Mouse (Mus musculus) erythroblast, adult 5-6 weeks (primary cell): ENCODE measurements around the gene Nap1l1. TPM values are rescaled to one million over a fixed set of nuclear protein-coding genes. Genes with fewer than 3 reads are reported as not detected.
"Not testable (repeated sequence)": the region's sequence is repeated elsewhere in the genome, so short reads cannot be mapped to it uniquely, and the experiment has no call there.

Experiments
- ATAC-seq: replicated peaks from 2 replicates; pipeline ENCODE4 v1.8.0; 2016; ENCODE audit warnings: moderate number of reproducible peaks, mild to moderate bottlenecking, moderate TSS enrichment, inconsistent platforms; ENCODE audit not compliant: poor library complexity, low FRiP score, severe bottlenecking
- total RNA-seq, 2 experiments: library from RNA; stranded (forward) in 1 of 2; stranded (reverse) in 1 of 2; fragments of 150-400 nt in 1 of 2; fragments of 200-764, 138-1000 nt in 1 of 2; gene quantifications; 2 replicates each; pipeline versions ENCODE4 v1.2.3 to v1.2.4; 2015 to 2017; ENCODE audit warnings: low replicate concordance in 2 of 2

The Nap1l1 gene
- total RNA-seq, 2 experiments from 2014 or later = 128 to 154 TPM

DNA sequence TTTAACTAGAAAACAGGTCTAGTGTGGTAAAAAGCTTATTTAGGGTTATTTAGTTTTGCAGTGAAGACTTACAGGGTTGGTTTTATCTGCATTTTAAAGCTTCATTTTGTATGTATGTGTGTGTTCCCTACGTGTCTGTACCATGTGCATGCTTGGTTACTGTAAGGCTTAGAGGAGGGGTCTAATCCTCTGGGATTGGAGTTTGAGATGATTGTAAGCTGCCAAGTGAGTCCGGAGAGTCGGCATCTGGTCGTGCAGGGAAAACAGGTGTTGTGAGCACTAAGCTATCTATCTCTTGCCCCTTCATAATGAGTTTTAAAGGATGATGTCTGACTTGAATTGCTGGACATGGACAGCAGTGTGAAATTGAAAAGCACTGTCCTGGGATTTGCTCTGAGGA, 3.3 kb downstream of the Nap1l1 start:
- no peak for ATAC-seq

- ATAC-seq = no peak
Observed at GRCm38 (mm10) chr10:111476989-111477510, 4.0 kb downstream of the Nap1l1 start.

GRCm38 (mm10) chr10:111479599-111479998, 6.6 kb downstream of the Nap1l1 start:
- ATAC-seq = no peak

DNA sequence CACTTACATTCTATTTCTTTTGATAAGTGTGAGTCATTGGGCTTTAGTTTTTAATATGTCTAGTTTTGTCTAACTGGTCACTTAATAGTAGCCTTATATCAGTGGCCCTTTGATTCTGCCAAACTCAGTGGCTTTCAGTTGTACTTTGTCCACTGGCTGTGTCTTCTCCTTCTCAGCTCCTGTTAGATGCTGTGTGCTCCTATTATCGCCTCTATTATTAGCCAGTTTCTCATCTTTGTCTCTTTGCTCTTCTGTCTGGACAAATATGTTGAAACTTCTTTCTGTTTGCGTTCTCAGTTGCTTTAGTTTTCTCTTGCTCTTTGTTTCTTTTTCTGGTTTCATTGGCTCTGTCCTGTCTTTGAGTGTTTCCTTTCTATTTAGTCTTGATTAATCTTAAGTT, 9.6 kb downstream of the Nap1l1 start:
- no peak for ATAC-seq

GRCm38 (mm10) chr10:111484079-111484478, 11.1 kb downstream of the Nap1l1 start:
- no peak for ATAC-seq

- no peak for ATAC-seq
Observed at GRCm38 (mm10) chr10:111488793-111489192, 15.8 kb downstream of the Nap1l1 start.

- ATAC-seq = not testable (repeated sequence)
Observed at GRCm38 (mm10) chr10:111490079-111490478, 17.1 kb downstream of the Nap1l1 start.

DNA sequence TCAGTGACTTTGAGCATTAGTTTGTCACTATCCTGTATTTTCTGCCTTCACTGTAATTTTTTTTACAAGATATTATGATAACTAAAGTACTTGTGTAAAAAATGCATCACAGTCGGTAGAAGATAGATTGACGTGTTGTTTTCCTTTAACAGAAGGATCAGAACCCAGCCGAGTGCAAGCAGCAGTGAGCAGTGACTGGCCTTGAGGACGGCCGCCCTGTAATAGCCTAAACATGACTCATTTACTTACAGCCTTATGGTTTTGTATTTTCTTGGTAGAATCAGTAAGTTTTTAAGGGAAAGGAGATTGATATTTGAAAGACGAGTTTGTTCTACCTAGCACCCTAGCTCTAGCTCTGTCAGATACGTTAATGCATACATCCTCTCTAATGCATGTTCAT, 22.9 kb downstream of the Nap1l1 start:
- no peak for ATAC-seq

DNA sequence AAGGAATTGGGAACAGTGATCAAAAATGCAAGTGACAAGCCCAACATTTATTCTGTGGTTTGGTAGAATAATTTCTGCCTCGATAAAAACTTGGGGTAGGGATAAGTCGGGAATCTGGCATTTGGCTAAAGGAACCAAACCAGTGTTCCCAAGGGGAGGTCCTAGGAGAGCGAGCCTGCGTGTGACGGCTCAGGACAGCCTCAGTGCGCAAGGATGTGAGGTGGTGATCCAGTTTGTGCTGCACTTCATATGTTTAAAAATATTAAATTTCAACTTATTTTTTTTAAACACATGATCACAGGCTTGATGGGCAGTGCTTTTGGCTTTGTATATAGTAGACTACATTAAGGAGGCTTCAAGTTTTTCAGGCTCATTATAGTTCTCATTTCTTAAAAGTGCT, 26.9 kb downstream of the Nap1l1 start:
- no peak for ATAC-seq

DNA sequence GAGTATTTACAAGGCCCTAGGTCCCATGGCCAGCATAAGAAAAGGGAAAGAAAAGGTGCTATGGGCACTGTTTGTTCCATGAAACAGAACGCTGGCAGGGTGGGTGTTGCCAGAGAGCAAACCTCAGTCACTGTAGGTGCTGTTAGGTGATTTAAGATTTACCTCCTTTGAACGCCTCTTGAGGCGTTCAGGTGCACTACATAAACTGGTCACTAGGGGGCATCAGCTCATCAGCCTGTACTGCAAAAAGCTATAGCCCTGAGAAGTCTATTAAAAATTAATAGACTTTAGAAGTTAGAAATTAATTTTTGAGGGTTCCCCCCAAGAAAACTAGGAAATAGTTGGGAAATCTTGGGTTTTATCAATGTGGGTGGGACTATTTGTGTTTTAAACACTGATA, 30.0 kb downstream of the Nap1l1 start:
- ATAC-seq = peak; percentile 72

- ATAC-seq = no peak
Observed at GRCm38 (mm10) chr10:111503716-111504115, 30.7 kb downstream of the Nap1l1 start.

DNA sequence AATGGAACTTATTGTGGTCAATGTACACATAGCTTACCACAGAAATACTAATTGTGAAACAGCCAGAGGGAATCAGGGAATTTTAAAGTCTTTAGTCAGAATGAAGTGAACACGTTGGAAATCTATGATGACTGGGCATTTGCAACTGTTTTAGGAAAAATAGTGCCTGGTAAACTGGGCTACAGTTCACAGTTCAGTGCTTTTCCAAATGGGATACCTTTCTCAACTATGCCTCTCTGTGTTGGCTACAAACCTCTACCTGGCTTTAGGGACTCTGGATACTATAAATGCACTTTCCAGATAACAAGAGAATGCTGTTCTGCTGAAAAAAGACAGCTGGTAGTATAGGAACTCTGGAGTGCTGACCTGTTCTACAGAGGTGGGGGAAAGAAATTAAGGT, 31.6 kb downstream of the Nap1l1 start:
- no peak for ATAC-seq

GRCm38 (mm10) chr10:111505406-111505805, 32.4 kb downstream of the Nap1l1 start:
- no peak for ATAC-seq

DNA sequence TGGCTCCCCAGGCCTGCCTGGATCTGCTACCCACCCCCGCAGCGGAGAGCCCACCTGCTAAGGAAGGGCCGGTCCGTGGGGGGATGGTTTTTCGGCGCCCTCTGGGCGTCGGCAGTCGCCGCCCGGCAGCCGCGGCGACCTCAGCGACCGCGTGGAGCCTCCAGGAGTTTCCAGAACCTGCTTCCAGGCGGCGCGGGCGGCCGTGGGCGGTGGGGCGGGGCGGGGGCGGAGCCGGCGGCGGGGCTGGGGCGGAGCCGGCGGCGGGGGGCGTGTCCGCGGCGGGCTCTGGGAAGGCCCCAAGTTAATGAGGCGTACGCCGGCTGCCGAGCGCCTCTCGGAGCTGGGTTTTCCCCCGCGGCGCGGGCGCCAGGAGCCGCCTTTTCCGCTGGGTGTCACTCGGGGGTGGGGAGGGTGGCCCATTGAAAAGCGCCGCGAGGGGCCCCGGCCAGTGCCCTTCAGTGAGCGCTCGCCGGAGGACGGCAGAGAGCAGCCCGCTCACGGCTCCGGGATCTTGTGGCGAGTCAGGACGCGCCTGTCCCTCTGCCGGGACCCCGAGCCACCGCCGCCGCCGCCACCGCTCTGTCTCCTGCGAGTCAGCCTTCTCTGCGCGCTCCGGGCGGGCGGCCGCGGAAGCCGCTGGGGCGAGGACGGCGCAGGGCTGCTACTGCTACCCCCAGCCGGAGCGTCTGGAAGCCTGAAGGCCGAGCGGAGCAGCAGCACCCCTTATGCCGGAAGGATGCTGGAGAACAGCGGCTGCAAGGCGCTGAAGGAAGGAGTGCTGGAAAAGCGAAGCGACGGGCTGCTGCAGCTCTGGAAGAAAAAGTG, 33.3 kb downstream of the Nap1l1 start, which contains the start of gene Phlda1:
TSS of gene Phlda1 (plus strand) at position 186 of the 825 bp plus-strand sequence.
- peak; percentile 80 for ATAC-seq

GRCm38 (mm10) chr10:111506926-111507459, 34.0 kb downstream of the Nap1l1 start:
- ATAC-seq = no peak

GRCm38 (mm10) chr10:111507460-111508211, 34.6 kb downstream of the Nap1l1 start:
- no peak for ATAC-seq

DNA sequence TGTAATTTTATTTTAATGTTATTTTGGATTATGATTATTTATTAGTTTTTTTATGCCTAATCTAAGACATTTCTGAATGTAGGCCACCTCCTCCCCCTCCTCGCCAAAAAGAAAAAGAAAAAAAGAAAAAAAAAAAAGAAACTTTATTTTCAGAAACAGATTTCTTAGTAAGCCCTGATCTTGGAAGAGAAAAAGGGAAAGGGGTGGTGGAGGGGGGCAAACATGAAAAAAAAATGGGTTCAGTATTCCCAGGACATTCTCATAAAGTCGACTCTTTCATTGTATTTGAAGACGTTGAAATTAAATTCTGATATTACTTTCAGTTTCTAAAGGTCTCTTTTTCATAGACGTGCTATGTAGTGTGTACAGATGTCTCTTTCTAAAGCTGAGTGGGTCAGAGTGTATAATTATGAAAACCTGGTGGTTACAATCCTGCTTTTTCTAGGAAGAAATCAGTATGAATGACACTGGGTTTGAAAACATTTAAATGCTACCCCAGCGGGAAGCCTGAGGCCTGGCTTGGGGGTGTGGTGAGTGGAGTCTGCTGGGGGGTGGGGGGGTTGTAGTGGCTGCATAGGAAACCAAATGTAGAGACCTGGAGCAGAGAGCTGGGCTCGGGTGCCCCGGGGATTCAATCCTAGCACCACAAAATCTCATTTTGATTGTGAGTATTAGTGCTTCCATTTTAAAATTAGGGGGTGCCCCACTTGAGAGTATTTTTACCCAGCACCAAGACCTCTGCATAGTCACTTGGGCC, 35.5 kb downstream of the Nap1l1 start:
- ATAC-seq = no peak

- ATAC-seq = no peak
Observed at GRCm38 (mm10) chr10:111509103-111509784, 36.2 kb downstream of the Nap1l1 start.

DNA sequence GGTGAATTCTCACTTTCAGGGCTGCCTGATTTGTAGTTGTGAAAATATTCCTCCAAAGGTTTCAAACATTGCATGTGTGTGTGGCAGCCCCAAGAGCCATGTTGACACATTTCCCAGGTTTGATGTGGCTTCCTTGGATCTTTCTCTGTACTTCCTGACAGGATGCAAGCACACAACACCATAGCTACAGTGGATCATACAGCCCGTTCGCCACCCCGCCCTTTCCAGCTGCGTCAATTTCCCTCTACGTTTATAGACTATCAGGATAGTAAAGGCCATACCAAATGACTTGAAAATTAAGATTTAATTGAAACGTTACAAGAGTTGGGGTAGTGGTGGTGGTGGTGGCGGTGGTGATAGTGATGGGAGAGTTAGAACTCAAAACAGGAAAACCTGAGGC, 37.0 kb downstream of the Nap1l1 start:
- ATAC-seq = no peak
